Mouse (Mus musculus) neutrophil, adult 65 days (primary cell): Measurements from ENCODE around the gene Cpne5. TPM values are rescaled to one million over a fixed set of nuclear protein-coding genes. Genes with fewer than 3 reads are reported as not detected.

ENCODE experiments used
- total RNA-seq: library from RNA; stranded (reverse); gene quantifications from 2 replicates; pipeline ENCODE4 v1.2.4, GENCODE M21; 2023

Cpne5 gene
- 0.16 and 0.20 TPM in 2 replicates for total RNA-seq

DNA sequence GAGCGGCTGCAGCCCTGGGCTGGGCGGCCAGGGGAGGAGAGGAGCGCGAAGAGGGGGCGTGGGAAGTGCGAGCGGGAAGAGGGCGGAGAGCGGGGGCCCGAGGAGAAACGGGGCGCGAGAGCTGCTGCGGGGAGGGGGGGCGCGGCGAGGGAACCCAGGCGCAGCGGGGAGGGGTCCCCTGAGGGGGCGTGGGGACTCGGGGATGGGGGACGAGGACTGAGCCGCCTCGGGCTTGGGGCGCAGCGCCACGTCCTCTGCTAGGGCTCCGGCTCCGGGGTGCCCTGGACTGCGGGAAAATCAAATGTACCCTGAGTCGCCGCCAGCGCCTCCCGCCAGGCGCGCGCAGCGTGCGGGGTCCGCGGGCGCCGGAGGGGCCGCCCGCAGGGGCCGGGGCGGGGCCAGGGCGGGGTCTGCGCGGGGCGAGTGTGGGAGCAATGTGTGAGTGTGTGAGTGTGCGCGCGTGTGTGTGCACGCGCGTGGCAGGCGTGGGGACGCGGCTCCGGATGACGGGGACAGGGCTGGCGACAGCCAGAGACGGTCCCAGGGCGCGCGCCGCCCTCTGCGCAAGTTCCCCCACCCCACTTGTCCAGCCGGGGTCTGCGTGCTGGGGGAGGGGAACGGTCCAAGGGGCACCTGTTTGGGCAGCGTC is at the start of gene Cpne5:
TSS of gene Cpne5 (minus strand) at position 396 of the 649 bp plus-strand sequence.

DNA sequence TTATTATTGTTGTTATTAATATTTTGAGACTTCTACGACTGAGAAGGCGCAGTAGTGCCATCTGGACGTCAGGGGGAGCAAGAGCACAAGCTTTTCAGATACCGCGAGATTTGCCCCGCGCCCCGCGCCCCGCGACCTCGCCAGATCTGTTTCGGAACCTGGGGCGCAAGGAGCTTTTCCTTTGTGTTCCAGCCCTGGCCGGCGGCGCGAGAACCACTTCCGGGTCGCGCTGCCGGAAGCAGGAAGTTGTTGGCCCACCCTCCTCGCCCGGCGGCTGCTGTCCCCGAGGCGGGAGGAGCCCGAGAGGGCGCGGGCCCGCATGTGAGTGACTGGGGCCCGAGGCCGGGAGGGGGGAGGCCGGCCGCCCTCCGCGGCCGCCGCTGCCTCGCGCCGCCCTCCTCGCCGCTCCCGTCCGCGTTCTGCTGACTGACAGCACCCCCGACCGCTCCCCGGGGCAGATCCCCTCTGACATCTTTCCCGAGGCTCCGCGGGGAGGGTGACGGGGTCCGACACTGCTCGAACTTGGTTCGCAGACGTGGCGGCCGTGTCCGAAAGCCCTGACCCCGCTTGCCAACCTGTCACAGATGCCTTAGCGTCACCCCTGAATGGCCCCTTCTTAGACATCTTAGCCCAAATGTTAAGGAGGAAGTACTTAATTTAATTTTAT is 30.8 kb upstream of the Cpne5 start, which contains the start of gene BC004004:
TSS of gene BC004004 (plus strand) at position 107 of the 667 bp plus-strand sequence.

DNA sequence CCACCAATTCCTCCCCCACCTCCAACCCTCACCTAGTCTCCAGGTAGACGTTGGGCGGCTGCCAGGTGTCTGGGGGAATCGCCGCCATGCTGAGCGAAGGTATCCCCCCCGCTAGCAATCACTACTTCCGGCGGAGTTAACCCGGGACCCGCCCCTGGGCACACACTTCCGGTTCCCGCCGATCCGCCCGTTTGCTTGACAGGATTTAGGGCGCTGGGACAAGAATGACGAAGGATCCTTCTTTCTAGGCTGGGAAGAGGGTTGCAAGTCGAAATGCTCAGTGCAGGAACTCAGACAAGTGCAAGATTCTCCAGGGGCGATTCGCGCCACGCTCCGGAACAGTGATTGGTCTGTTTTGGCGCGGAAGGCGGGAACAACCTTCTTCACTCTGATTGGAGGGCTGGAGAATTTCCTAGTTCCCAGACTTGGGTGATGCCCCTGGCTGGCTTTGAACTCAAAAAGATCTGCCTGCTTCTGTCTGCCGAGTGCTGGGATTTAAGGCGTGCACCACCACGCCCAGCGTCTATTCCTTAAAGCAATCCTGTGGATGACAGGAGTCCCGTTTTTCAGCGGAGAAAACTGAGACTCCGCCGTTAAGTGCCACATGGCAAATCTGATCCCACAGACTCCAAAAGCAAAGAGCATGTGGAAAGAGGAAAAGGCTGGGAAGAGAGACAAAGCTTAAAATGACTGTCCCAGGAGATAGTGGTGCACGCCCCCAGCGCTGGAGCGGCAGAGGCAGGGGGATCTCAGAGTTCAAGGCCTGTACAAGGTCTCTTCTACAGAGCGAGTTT is 26.1 kb upstream of the Cpne5 start, which contains the start of gene Ppil1:
TSS of gene Ppil1 (minus strand) at position 347 of the 794 bp plus-strand sequence.

DNA sequence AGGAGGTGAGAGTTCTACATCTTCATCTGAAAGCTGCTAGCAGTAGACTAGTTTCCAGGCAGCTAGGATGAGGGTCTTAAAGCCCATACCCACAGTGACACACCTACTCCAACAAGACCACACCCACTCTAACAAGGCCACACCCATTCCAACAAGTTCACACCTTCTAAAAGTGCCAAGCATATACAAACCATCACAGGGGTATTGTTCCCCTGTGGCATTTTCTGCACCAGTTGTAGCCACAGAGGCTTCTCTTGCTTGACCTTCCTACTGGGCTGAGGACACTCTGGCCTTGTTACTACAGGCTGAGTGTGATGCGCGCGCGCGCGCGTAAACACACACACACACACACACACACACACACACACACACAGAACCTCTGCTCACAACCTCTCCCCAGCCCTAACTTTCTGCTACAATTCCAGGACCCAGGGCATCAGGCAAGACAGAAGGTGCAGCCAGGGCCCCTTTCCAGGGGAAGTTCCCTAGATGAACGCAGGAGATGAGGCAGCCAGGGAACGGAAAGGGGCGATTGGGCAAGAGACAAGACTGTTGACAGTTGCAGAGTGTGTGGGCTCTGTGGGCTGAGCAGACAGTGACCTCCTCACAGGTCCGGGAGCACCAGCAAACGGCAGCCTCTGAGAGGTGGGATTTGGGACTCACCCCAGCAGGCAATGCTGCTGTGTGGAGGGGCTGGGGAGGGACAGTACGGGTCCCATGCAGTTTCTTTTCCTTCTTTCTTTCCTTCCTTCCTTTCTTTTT is 124.2 kb downstream of the Cpne5 start, which contains the start of gene Rab44:
TSS of gene Rab44 (plus strand) at position 555 of the 762 bp plus-strand sequence.

Other genes starting within 250 kb of the Cpne5 start
- 223 and 318 TPM in 2 replicates for gene Stk38, start 230.2 kb downstream of the Cpne5 start, total RNA-seq
- 314 and 370 TPM in 2 replicates for gene Srsf3, start 205.5 kb downstream of the Cpne5 start, total RNA-seq
- 40.2 and 41.4 TPM in 2 replicates for gene Cdkn1a, start 147.2 kb downstream of the Cpne5 start, total RNA-seq
- 197 and 250 TPM in 2 replicates for gene Rab44, start 124.0 kb downstream of the Cpne5 start, total RNA-seq
- 15.7 and 16.0 TPM in 2 replicates for gene Ppil1, start 26.0 kb upstream of the Cpne5 start, total RNA-seq
- 73.1 and 79.3 TPM in 2 replicates for gene BC004004, start 30.6 kb upstream of the Cpne5 start, total RNA-seq
- gene Pi16, start 79.5 kb upstream of the Cpne5 start, total RNA-seq: 230 and 242 TPM in 2 replicates
- 77.2 and 93.1 TPM in 2 replicates for gene Mtch1, start 109.8 kb upstream of the Cpne5 start, total RNA-seq
- 25.0 and 41.1 TPM in 2 replicates for gene Fgd2, start 122.7 kb upstream of the Cpne5 start, total RNA-seq